27 mouse cellular contexts compared by ENCODE assay signal in genomic region chr6:139799541-139800226, GRCm38 (mm10).
DNase-seq lines count a peak whose midpoint lies in the region; ATAC-seq and TF ChIP-seq lines count a peak whose summit lies in the region.
"Had no signal": no experiment of that assay in that cellular context is flagged by ENCODE, and none has a peak within 500 bp of the region (broad histone marks: within the 10 kb centered on the region; RNA-seq: fewer than 3 reads in every experiment).

No protein-coding gene starts in this region.

- 51% methylated on average over 8 of the region's 8 CpGs for WGBS in hindbrain, postnatal 0 days
- 70% methylated on average over 8 of the region's 8 CpGs for WGBS in hindbrain, embryonic 13.5 days
- 26% methylated on average over 8 of the region's 8 CpGs for WGBS in forebrain, embryonic 14.5 days
- 92% methylated on average over 8 of the region's 8 CpGs for WGBS in embryonic facial prominence, embryonic 10.5 days

- H3K9me3 ChIP-seq in hindbrain, postnatal 0 days (ENCODE audit: low read length) = no peaks in the 10 kb centered on the region
- H3K9me3 ChIP-seq in hindbrain, embryonic 13.5 days = no peaks in the 10 kb centered on the region
- H3K9me3 ChIP-seq in forebrain, embryonic 14.5 days (replicated peaks; ENCODE audit: control insufficient read depth, low read length) = no peaks in the 10 kb centered on the region
- no peaks in the 10 kb centered on the region for H3K9me3 ChIP-seq in embryonic facial prominence, embryonic 10.5 days
- H3K9me3 ChIP-seq: embryonic facial prominence, embryonic 12.5 days; heart, embryonic 12.5 days; hindbrain, embryonic 10.5 days; intestine, embryonic 15.5 days; midbrain, embryonic 15.5 days; neural tube, embryonic 13.5 days had no signal

- no peak overlapping the region for H3K4me3 ChIP-seq in hindbrain, postnatal 0 days (ENCODE audit: low read length)
- no peak overlapping the region for H3K4me3 ChIP-seq in hindbrain, embryonic 13.5 days
- H3K4me3 ChIP-seq in forebrain, embryonic 14.5 days (ENCODE audit: low read depth, low read length) = no peak overlapping the region
- no peak overlapping the region for H3K4me3 ChIP-seq in embryonic facial prominence, embryonic 10.5 days
- H3K4me3 ChIP-seq: embryonic facial prominence, embryonic 12.5 days; heart, adult 2 months; heart, embryonic 12.5 days; hindbrain, embryonic 10.5 days; intestine, embryonic 15.5 days; midbrain, embryonic 15.5 days; myocyte; neural tube, embryonic 13.5 days had no signal

- no peak for TF ChIP-seq CTCF in hindbrain, postnatal 0 days (IDR thresholded peaks at IDR 0.05; ENCODE audit: low read depth)
- TF ChIP-seq CTCF in brain, embryonic 14.5 days (IDR thresholded peaks at IDR 0.05; ENCODE audit: borderline replicate concordance, extremely low read depth, insufficient read depth, insufficient read length) = no peak

- ATAC-seq in hindbrain, postnatal 0 days = no peak; the same call in 1 of the 2 replicates
- no peak for ATAC-seq in hindbrain, embryonic 13.5 days (ENCODE audit: low FRiP score)
- ATAC-seq in forebrain, embryonic 14.5 days = peak; percentile 83
- ATAC-seq: CD4-positive, CD25-positive, alpha-beta regulatory T cell, adult 4 months; hindbrain, embryonic 16.5 days; intestine, embryonic 15.5 days; midbrain, embryonic 15.5 days had no signal

- no peak overlapping the region for H3K9ac ChIP-seq in hindbrain, postnatal 0 days (replicated peaks; ENCODE audit: low read length)
- H3K9ac ChIP-seq in hindbrain, embryonic 13.5 days = no peak overlapping the region
- no peak overlapping the region for H3K9ac ChIP-seq in forebrain, embryonic 14.5 days (ENCODE audit: low read length)
- H3K9ac ChIP-seq: embryonic facial prominence, embryonic 12.5 days; heart, embryonic 12.5 days; intestine, embryonic 15.5 days; midbrain, embryonic 15.5 days; neural tube, embryonic 13.5 days had no signal

- no peaks in the 10 kb centered on the region for H3K36me3 ChIP-seq in hindbrain, postnatal 0 days (ENCODE audit: insufficient read depth, low read length)
- no peaks in the 10 kb centered on the region for H3K36me3 ChIP-seq in hindbrain, embryonic 13.5 days
- no peaks in the 10 kb centered on the region for H3K36me3 ChIP-seq in forebrain, embryonic 14.5 days (ENCODE audit: control insufficient read depth, insufficient read depth, low read length)
- no peaks in the 10 kb centered on the region for H3K36me3 ChIP-seq in embryonic facial prominence, embryonic 10.5 days (replicated peaks)
- H3K36me3 ChIP-seq: embryonic facial prominence, embryonic 12.5 days; heart, embryonic 12.5 days; hindbrain, embryonic 10.5 days; intestine, embryonic 15.5 days; midbrain, embryonic 15.5 days; neural tube, embryonic 13.5 days had no signal

- H3K4me1 ChIP-seq in hindbrain, postnatal 0 days (ENCODE audit: insufficient read depth, low read length) = no peaks in the 10 kb centered on the region
- H3K4me1 ChIP-seq in hindbrain, embryonic 13.5 days (replicated peaks) = peaks cover 3% of the 10 kb centered on the region
- H3K4me1 ChIP-seq in forebrain, embryonic 14.5 days (ENCODE audit: control insufficient read depth, insufficient read depth, low read length) = peaks cover 2% of the 10 kb centered on the region; the same call in 1 of the 2 replicates
- H3K4me1 ChIP-seq in embryonic facial prominence, embryonic 10.5 days = peaks cover 3% of the 10 kb centered on the region; the same call in 1 of the 2 replicates
- H3K4me1 ChIP-seq: heart, embryonic 12.5 days had no signal

- no peak overlapping the region for H3K27ac ChIP-seq in hindbrain, postnatal 0 days
- no peak overlapping the region for H3K27ac ChIP-seq in hindbrain, embryonic 13.5 days
- H3K27ac ChIP-seq in forebrain, embryonic 14.5 days (ENCODE audit: low read depth, low read length) = no peak overlapping the region
- H3K27ac ChIP-seq in embryonic facial prominence, embryonic 10.5 days (replicated peaks) = no peak overlapping the region
- H3K27ac ChIP-seq: embryonic facial prominence, embryonic 12.5 days; heart, adult 2 months; hindbrain, embryonic 10.5 days; intestine, embryonic 15.5 days; kidney, postnatal 0 days; midbrain, embryonic 15.5 days; neural tube, embryonic 13.5 days had no signal

- H3K4me2 ChIP-seq in hindbrain, postnatal 0 days (ENCODE audit: low read depth, low read length) = no peak overlapping the region
- no peak overlapping the region for H3K4me2 ChIP-seq in hindbrain, embryonic 13.5 days
- no peak overlapping the region for H3K4me2 ChIP-seq in forebrain, embryonic 14.5 days (ENCODE audit: low read length)
- H3K4me2 ChIP-seq: embryonic facial prominence, embryonic 12.5 days; heart, embryonic 12.5 days; intestine, embryonic 15.5 days; liver, embryonic 11.5 days; midbrain, embryonic 15.5 days; neural tube, embryonic 13.5 days had no signal

- H3K27me3 ChIP-seq in hindbrain, postnatal 0 days (ENCODE audit: insufficient read depth, low read length) = no peaks in the 10 kb centered on the region
- H3K27me3 ChIP-seq in hindbrain, embryonic 13.5 days = no peaks in the 10 kb centered on the region
- H3K27me3 ChIP-seq in forebrain, embryonic 14.5 days (replicated peaks; ENCODE audit: control insufficient read depth, insufficient read depth, low read length) = 0 out of 2 replicates have a peak, but pooled peaks cover 6% of the 10 kb centered on the region
- no peaks in the 10 kb centered on the region for H3K27me3 ChIP-seq in embryonic facial prominence, embryonic 10.5 days (replicated peaks; ENCODE audit: low read depth, poor library complexity, severe bottlenecking)
- H3K27me3 ChIP-seq: embryonic facial prominence, embryonic 12.5 days; heart, embryonic 12.5 days; intestine, embryonic 15.5 days; midbrain, embryonic 15.5 days; neural tube, embryonic 13.5 days had no signal

- TF ChIP-seq POLR2A in brain, embryonic 14.5 days (IDR thresholded peaks at IDR 0.05; ENCODE audit: borderline replicate concordance, extremely low read depth, insufficient read depth, insufficient read length, poor library complexity, severe bottlenecking) = no peak

- DNase-seq in hindbrain, postnatal 0 days (ENCODE audit: low spot score) = peak; percentile 52
- DNase-seq in lung, postnatal 36 days = peak; percentile 26
- DNase-seq in lung, postnatal 14 days = no peak
- DNase-seq in brain, embryonic 14.5 days (ENCODE audit: low read depth) = peak; percentile 92
- peak; percentile 90 for DNase-seq in forebrain, embryonic 14.5 days (ENCODE audit: low spot score)
- no peak for DNase-seq in embryonic facial prominence, embryonic 10.5 days (ENCODE audit: low spot score)
- DNase-seq: adrenal gland, postnatal 25 days; cerebellum, adult 2 months; cerebellum, postnatal 25 days; heart, adult 2 months; kidney, adult 2 months; layer of hippocampus, adult 9-11 months; lung, postnatal 10 days; thymus, adult 2 months; thymus, postnatal 36 days had no signal

Comparison
In these comparisons a context has a peak if more than half of its experiments do, and no peak if none do; other contexts are left out.
1. DNase-seq: peak in hindbrain, postnatal 0 days (single experiment), lung, postnatal 36 days (single experiment), brain, embryonic 14.5 days (single experiment) and forebrain, embryonic 14.5 days (single experiment); none in lung, postnatal 14 days (single experiment) and embryonic facial prominence, embryonic 10.5 days (single experiment).